Mouse (Mus musculus): ENCODE measurements at regions not wholly inside any gene's neighbourhood (a gene's known extent, or its start where the extent isn't known, plus 50 kb on each side); places are given as distances from the start of the nearest gene placed in this dataset.

DNA sequence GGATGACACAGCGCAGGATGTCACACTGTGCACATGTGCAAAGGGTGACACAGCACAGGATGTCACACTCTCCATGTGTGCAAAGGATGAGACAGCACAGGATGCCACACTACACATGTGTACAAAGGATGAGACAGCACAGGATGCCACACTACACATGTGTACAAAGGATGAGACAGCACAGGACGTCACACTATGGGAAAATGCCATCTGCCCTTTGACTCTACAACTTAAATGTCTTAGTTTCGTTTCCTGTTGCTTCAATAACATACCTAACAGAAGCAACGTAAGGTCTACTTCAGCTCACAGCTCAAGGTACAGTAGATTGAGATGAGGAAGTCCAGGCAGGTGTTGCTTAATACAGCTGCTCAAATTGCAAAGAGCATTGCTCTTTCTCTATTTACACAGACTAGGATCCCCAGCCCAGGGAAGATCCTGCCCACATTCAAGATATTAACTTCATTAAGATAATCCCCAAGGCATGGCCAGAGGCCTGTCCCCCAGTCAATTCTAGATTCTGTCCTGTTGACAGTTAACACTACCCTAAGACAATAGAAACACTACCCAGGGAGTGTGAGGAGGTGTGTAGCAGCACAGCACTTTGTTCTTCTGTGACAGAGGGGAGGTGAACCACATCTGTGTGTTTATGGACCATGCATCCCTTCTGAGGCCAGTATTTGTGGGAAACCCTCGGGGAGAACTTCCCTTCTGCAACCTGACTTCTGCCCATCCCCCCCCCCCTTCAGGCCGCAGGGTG, 97.0 kb downstream of the Psmg1 start:
- no peak for ATAC-seq (replicated peaks; ENCODE audit: low FRiP score, low TSS enrichment, poor library complexity, severe bottlenecking)

GRCm38 (mm10) chr16:95892356-95892755, 98.4 kb downstream of the Psmg1 start:
- no peak for ATAC-seq (replicated peaks; ENCODE audit: low FRiP score, low TSS enrichment, poor library complexity, severe bottlenecking)

DNA sequence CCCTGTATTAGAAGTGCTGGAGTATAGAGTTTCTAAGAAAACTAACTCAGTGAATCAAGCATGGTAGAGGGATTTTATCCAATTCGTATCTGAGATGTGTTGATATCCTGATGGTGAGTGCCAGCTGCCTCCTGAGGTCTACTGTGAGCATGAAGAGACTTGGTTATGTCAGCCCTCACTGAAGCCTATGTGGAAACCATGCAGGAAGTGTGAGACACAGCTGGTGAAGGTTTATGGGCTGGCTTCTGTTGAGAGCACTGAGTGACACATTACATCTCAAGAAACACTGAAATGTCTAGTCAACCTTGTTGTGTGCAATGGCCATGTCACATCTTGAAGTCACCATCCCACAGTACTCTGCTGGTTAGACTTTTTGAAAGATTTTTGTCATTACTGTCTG, 104.6 kb downstream of the Psmg1 start:
- no peak for ATAC-seq (replicated peaks; ENCODE audit: low FRiP score, low TSS enrichment, poor library complexity, severe bottlenecking)

GRCm38 (mm10) chr16:95873297-95873696, 117.5 kb downstream of the Psmg1 start:
- ATAC-seq (replicated peaks; ENCODE audit: low FRiP score, low TSS enrichment, poor library complexity, severe bottlenecking): no peak

GRCm38 (mm10) chr16:95872436-95872835, 118.3 kb downstream of the Psmg1 start:
- ATAC-seq (replicated peaks; ENCODE audit: low FRiP score, low TSS enrichment, poor library complexity, severe bottlenecking): no peak

GRCm38 (mm10) chr16:95870291-95870690, 120.5 kb downstream of the Psmg1 start:
- ATAC-seq (replicated peaks; ENCODE audit: low FRiP score, low TSS enrichment, poor library complexity, severe bottlenecking): no peak

- no peak for ATAC-seq (replicated peaks; ENCODE audit: low FRiP score, low TSS enrichment, poor library complexity, severe bottlenecking)
Observed at GRCm38 (mm10) chr16:95869501-95869900, 121.3 kb downstream of the Psmg1 start.

- ATAC-seq (replicated peaks; ENCODE audit: low FRiP score, low TSS enrichment, poor library complexity, severe bottlenecking): no peak
Observed at GRCm38 (mm10) chr16:95868896-95869295, 121.9 kb downstream of the Psmg1 start.

DNA sequence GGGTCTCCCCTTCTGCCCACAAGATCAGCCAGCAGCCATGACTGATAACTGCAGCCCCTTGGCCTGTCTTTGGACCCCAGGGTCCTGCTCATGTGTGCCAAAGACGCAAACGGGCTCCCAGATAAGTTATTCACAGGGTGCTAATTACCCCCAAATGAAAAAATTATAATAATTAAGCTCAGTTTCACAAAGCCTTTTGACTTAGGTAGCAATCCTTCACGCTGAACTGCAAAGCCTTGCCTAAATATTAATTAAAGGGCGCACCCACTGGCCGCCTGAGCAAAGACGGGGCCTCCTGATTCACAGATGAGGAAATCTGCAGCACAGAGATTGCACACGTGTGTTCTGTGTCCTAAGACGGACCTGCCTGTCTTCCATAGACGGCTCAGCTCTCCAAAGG, 123.2 kb downstream of the Psmg1 start:
- no peak for ATAC-seq (replicated peaks; ENCODE audit: low FRiP score, low TSS enrichment, poor library complexity, severe bottlenecking)

DNA sequence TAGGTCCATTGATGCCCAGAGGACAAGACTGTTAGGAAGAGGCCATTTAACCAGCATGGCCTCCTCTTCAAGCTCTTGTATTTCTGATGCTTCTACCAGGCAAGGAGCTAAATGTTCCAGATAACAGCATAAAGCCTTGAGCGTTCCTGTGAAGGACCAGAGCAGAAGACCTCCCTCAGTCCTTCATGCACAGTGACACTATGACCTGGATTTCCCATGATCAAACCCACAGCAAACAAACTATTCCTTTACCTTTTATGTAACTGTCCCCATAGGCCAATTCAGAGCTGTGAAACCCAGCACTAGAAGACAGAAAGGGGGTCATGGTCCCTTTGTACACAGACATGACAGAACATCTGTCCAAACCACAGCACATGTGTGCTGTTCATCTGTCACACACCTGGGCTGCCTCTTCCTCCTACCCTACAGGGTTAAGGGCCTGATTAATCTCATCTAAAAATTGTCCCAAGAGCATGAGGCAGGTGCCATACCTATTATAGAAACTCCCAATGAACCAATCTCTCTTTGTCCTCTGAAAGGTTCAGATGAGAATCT, 123.8 kb downstream of the Psmg1 start:
- ATAC-seq (replicated peaks; ENCODE audit: low FRiP score, low TSS enrichment, poor library complexity, severe bottlenecking): no peak

GRCm38 (mm10) chr16:95865603-95866002, 125.2 kb downstream of the Psmg1 start:
- no peak for ATAC-seq (replicated peaks; ENCODE audit: low FRiP score, low TSS enrichment, poor library complexity, severe bottlenecking)

DNA sequence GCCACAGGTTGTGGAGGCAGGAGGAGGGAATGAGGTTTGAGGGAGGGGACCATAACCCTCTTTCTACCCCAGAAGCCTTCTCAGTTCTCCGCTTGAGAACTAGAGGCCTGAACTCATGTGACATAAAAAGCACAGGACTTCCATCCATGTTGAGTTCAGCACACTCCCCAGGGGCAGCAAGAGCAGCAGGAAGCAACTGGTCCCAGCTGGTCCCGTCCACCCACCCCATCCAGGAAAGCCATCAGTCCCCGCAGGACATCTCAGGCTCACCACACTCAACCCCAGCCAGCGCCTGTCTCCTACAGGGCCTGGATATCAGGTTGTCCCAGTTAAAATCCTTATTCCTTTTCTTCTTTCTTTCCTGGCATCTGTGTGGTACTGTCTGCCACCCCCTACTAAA, 126.1 kb downstream of the Psmg1 start:
- no peak for ATAC-seq (replicated peaks; ENCODE audit: low FRiP score, low TSS enrichment, poor library complexity, severe bottlenecking)

GRCm38 (mm10) chr16:95864106-95864505, 126.7 kb downstream of the Psmg1 start:
- no peak for ATAC-seq (replicated peaks; ENCODE audit: low FRiP score, low TSS enrichment, poor library complexity, severe bottlenecking)

GRCm38 (mm10) chr16:95863565-95863964, 127.2 kb downstream of the Psmg1 start:
- ATAC-seq (replicated peaks; ENCODE audit: low FRiP score, low TSS enrichment, poor library complexity, severe bottlenecking): 0 out of 2 replicates have a peak, but pooled peaks have one; percentile 5

DNA sequence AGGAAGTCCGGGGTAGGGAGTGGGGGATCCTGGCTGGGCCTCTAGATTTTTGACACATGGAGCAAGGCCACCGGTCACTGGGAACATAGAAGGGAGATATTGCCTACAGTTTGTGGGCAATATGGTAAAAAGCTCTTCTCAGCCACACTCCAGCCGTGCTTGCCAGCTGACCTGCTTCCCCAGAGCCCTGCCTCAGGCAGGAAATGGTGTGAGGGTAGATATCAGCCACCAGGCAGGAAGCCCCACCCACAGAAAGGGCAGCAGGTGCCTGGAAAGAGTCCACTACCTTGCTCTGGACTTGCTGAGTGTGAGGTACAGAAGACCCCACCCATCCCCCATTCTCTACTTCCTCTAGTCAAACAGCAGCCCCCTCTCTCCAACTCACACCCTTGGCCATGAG, 128.1 kb downstream of the Psmg1 start:
- peak; percentile 53 for ATAC-seq (replicated peaks; ENCODE audit: low FRiP score, low TSS enrichment, poor library complexity, severe bottlenecking)

DNA sequence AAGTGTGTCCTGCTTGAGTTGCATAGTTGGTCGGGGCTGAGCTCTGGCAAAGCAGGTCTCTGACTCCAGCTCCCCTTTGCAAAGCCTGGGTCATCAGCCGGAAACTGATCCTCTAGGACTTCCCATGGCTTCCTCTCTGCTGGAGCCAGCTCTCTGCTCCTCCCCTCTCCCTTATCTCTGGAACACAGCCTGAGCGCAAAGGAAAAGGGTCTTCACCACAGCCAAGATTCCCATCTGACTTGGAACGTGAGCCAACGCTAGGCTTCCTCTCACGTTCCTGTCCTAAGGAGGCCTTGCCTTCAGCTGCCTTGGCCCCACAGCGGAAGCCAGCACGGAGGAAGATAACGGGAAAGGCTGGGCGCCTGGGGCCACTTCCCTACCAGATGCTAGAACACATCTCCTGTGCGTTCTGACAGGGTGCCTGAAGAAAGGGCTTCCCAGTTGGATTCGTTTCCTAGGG, 129.5 kb downstream of the Psmg1 start:
- peak; percentile 69 for ATAC-seq (replicated peaks; ENCODE audit: low FRiP score, low TSS enrichment, poor library complexity, severe bottlenecking)

DNA sequence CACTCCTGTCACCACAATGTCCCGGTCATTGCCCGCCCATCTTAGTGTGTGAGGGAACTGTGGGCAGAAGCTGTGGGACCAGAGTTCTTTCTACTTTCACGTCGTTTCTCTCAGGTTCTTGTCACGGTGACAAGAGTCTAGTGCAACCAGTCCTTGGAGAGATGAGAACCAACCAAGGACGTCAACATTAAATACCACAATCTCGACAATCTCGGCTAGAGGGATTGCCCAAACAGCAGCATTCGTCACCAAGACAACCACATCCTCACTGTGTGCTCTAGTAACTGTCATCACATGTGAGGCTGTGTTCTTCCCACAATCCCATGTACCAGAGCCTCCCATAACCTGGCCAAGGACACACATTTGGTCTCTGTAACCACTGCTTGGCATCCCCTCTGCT, 129.9 kb downstream of the Psmg1 start:
- no peak for ATAC-seq (replicated peaks; ENCODE audit: low FRiP score, low TSS enrichment, poor library complexity, severe bottlenecking)

DNA sequence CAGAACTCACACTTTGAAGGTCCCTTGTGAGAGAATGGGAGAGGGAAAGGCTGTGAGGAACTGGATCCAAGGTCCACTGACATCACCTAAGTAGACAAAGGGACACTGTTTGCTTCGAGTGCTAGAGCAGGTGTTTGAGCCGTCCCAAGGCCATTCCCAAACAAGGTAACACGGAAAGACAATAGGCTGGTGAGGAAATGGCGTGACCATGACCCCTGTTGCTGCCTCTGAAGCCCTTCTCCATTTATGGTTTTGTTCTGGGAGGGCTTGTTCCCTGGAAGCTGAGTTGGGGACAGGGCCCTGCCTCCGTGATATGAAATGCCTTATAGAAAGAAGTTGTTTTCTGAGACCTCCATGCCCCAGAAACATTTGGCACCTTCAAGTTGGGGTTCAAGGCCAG, 130.6 kb downstream of the Psmg1 start:
- no peak for ATAC-seq (replicated peaks; ENCODE audit: low FRiP score, low TSS enrichment, poor library complexity, severe bottlenecking)

- ATAC-seq (replicated peaks; ENCODE audit: low FRiP score, low TSS enrichment, poor library complexity, severe bottlenecking): no peak
Observed at GRCm38 (mm10) chr16:95857403-95857802, 133.4 kb downstream of the Psmg1 start.

DNA sequence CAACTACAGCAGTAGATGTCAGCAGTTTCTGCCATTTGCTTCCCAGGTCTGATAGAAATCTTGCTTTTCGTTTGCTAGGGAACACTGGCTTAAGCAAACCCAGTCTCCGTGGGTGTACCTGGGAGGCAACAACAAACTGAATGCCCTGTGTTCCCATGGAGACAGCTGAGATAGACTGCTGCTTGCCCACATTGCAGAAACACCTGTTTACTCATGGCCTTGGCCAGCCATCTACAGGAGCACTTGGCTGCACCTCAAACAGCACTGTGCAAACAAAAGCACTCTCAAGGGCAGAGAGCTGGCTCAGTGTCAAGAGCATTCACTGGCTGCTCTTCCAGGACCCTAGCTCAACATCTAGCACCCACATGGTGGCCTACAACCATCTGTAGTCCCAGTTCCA, 135.5 kb downstream of the Psmg1 start:
- no peak for ATAC-seq (replicated peaks; ENCODE audit: low FRiP score, low TSS enrichment, poor library complexity, severe bottlenecking)

DNA sequence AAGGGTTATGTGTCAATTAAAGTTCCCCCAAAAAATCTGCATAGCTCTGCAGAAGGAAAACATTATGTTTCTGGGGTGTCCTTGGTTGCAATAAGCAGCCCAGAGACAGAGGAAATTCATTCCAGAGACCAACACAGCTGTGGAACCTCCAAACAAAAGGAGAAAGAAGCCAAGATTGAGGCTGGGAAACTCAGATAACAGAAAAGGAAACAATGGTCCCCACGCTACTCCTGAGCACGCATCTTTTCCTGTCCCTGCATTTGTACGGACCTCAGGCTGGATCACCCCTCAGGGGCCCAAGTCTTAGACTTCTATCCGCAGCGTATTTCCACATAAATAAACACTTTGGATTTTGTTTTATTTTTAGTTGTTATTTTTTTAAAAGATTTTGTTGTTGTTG, 138.9 kb downstream of the Psmg1 start:
- ATAC-seq (replicated peaks; ENCODE audit: low FRiP score, low TSS enrichment, poor library complexity, severe bottlenecking): no peak

All from megakaryocyte-erythroid progenitor cell, adult 5-6 weeks (primary cell).